In the genomic region with DNA sequence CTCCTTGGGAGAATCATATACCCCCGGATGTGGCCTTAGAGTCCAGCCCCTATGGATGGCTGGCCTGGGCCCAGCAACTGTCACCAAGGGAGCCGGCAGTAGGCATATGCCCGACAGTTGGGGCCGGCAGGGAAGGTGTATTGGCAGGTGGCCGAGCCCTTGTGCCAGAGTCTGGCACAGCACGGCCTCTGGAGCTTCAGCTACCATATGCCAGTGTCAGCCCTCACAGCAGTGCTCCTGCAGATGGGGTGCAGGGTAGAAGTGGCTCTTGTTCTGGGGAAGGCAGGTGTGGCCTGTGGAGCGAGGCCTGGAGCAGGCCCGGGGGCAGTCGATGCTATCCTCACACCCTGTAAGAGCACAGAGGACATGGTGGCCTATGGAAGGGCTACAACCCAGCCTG, we compare ENCODE assay signal across 12 mouse cellular contexts. TPM values are rescaled to one million over a fixed set of nuclear protein-coding genes. Genes with fewer than 3 reads are reported as not detected.
A peak's percentile ranks its signal among the peaks of the same experiment; 100 is the strongest.
DNase-seq lines count a peak whose midpoint lies in the region; ATAC-seq lines count a peak whose summit lies in the region.
"Had no signal": no experiment of that assay in that cellular context is flagged by ENCODE, and none has a peak within 500 bp of the region (broad histone marks: within the 10 kb centered on the region; RNA-seq: fewer than 3 reads in every experiment).

No protein-coding gene starts in this region.

- H3K27ac ChIP-seq in heart, embryonic 10.5 days: peak overlapping the region; percentile 56
- no peak overlapping the region for H3K27ac ChIP-seq in embryonic facial prominence, embryonic 14.5 days (replicated peaks; ENCODE audit: low read depth, low read length)
- no peak overlapping the region for H3K27ac ChIP-seq in limb, embryonic 15.5 days

- H3K4me2 ChIP-seq in embryonic facial prominence, embryonic 14.5 days (ENCODE audit: low read depth, low read length): no peak overlapping the region
- no peak overlapping the region for H3K4me2 ChIP-seq in limb, embryonic 15.5 days

- no peak overlapping the region for H3K4me3 ChIP-seq in heart, embryonic 10.5 days
- no peak overlapping the region for H3K4me3 ChIP-seq in embryonic facial prominence, embryonic 14.5 days (ENCODE audit: low read depth, low read length)
- H3K4me3 ChIP-seq in limb, embryonic 15.5 days: no peak overlapping the region

- H3K9me3 ChIP-seq in heart, embryonic 10.5 days: no peaks in the 10 kb centered on the region
- H3K9me3 ChIP-seq in embryonic facial prominence, embryonic 14.5 days (ENCODE audit: control insufficient read depth, low read length): no peaks in the 10 kb centered on the region
- H3K9me3 ChIP-seq in limb, embryonic 15.5 days: no peaks in the 10 kb centered on the region

- 93% methylated on average over 9 of the region's 9 CpGs for WGBS in heart, embryonic 10.5 days
- WGBS in embryonic facial prominence, embryonic 14.5 days: 81% methylated on average over 9 of the region's 9 CpGs
- WGBS in limb, embryonic 15.5 days: 85% methylated on average over 9 of the region's 9 CpGs

- H3K36me3 ChIP-seq in heart, embryonic 10.5 days: no peaks in the 10 kb centered on the region
- no peaks in the 10 kb centered on the region for H3K36me3 ChIP-seq in embryonic facial prominence, embryonic 14.5 days (ENCODE audit: control insufficient read depth, insufficient read depth, low read length)
- no peaks in the 10 kb centered on the region for H3K36me3 ChIP-seq in limb, embryonic 15.5 days

- H3K27me3 ChIP-seq in heart, embryonic 10.5 days (ENCODE audit: insufficient read depth, poor library complexity, severe bottlenecking): no peaks in the 10 kb centered on the region
- no peaks in the 10 kb centered on the region for H3K27me3 ChIP-seq in embryonic facial prominence, embryonic 14.5 days (replicated peaks; ENCODE audit: control insufficient read depth, insufficient read depth, low read length)
- no peaks in the 10 kb centered on the region for H3K27me3 ChIP-seq in limb, embryonic 15.5 days

- peak; percentile 76 for ATAC-seq in cerebellum, adult (ENCODE audit: insufficient number of reproducible peaks, low FRiP score, low TSS enrichment)
- ATAC-seq in embryonic facial prominence, embryonic 14.5 days (ENCODE audit: low read depth): peak; percentile 31; the same call in 1 of the 2 replicates
- 0 out of 2 replicates have a peak, but pooled peaks have one; percentile 15 for ATAC-seq in limb, embryonic 15.5 days (ENCODE audit: insufficient number of reproducible peaks, low FRiP score, low TSS enrichment, low read depth)

- H3K9ac ChIP-seq in embryonic facial prominence, embryonic 14.5 days (ENCODE audit: low read depth, low read length): no peak overlapping the region
- H3K9ac ChIP-seq in limb, embryonic 15.5 days: no peak overlapping the region

- DNase-seq in heart, embryonic 10.5 days (ENCODE audit: low spot score): no peak
- DNase-seq in heart, postnatal 25 days (ENCODE audit: low spot score): no peak
- no peak for DNase-seq in embryonic facial prominence, embryonic 14.5 days (ENCODE audit: low spot score)
- DNase-seq in kidney, adult 8-10 months: no peak
- DNase-seq in adrenal gland, postnatal 14 days: no peak
- no peak for DNase-seq in ovary, adult 18-20 months (ENCODE audit: low spot score)
- DNase-seq: adrenal gland, postnatal 36 days; gastrocnemius, postnatal 14 days; heart, postnatal 4 days; retina, postnatal 1 day had no signal

- intact Hi-C loops in heart, postnatal 25 days (cut with DNase I): no loop called here

- H3K4me1 ChIP-seq in heart, embryonic 10.5 days: peaks cover 97% of the 10 kb centered on the region
- H3K4me1 ChIP-seq in embryonic facial prominence, embryonic 14.5 days (ENCODE audit: control insufficient read depth, insufficient read depth, low read length): peaks cover 16% of the 10 kb centered on the region; the same call in 1 of the 2 replicates
- H3K4me1 ChIP-seq in limb, embryonic 15.5 days: peaks cover 78% of the 10 kb centered on the region

RNA-seq across cellular contexts. Expression of gene Nek6, which starts 28.2 kb away (rescaled TPM):
- 74.7 and 90.1 TPM in 2 replicates for polyA plus RNA-seq in heart, embryonic 10.5 days (2016; fragmentation: Nextera tagmentation; extraction: Ambion mirVana)
- 1 to 10 TPM; 3.4 to 4.3 TPM for total RNA-seq in heart, postnatal 25 days (2021)
- polyA plus RNA-seq in embryonic facial prominence, embryonic 14.5 days (2014; fragmentation: Nextera tagmentation; extraction: Ambion mirVana): 95.1 and 117 TPM in 2 replicates
- 118 TPM in 2 replicates for polyA plus RNA-seq in limb, embryonic 15.5 days (2015; fragmentation: Nextera tagmentation; extraction: Ambion mirVana)
- 13.6 and 14.9 TPM in 2 replicates for total RNA-seq in adrenal gland, postnatal 14 days (2021)

Comparison
In these comparisons a context has a peak if more than half of its experiments do, and no peak if none do; other contexts are left out.
1. ATAC-seq: peak in every context shown above with its lines; median percentile 76 in cerebellum, adult; 31 in embryonic facial prominence, embryonic 14.5 days; 15 in limb, embryonic 15.5 days.